Mouse (Mus musculus) T-helper 17 cell (primary cell): ENCODE data around the gene Gm13757.
"Not testable (repeated sequence)": the region's sequence is repeated elsewhere in the genome, so short reads cannot be mapped to it uniquely, and the experiment has no call there.

Experiments
- in situ Hi-C, 2 experiments: fragments of 300-600 bp; cut with MboI, MseI; formaldehyde crosslinking; loops; 1 replicate in 1 of 2; 2 replicates in 1 of 2; pipeline ENCODE4 v1.15.1; 2025; ENCODE audit warnings: high pct_unique_total_duplicates in 2 of 2

Gene Gm13757

DNA sequence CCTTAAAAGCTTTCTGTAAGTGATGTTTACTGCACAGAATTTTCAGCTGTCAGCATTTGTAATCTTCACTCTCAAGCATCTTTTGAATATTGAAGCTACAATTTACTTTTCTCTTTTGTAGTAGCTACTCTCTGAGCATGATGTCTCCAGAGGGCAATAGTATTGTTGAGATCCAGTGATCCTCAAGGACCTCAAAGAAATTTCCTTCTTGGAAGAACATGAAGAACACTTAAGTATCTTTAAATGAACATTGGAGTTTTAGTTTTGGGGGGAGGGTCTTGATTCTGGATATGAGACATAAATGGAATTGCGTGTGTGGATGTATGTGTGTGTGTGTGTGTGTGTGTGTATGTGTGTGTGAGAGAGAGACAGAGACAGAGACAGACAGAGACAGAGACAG lies at the start of gene Gm13757:
Gm13757 (minus strand) TSS at position 101 of the 400 bp plus-strand sequence.
- in situ Hi-C loops, result no loop called here

DNA sequence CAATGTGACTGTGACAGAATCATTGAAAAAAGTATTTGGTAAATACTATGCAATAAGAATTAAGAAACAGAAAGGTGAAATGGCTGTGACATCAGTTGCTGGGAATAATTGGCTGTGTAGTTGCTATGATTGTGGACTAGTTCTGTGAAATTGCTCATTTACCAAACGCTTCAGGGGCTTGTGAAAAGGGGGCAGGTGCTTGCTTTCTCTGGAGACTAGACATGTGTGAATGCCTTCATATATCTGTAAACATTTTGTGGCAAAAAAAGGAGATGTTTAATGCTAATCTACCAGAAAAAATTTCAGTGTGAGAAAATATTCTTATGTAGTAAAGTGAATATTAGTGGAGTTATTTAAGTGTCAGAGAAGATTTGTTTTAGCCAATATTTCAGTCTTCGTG lies 44.1 kb upstream of the Gm13757 start, which contains the start of gene Olfr1185-ps1:
Olfr1185-ps1 (plus strand) TSS at position 301 of the 400 bp plus-strand sequence.
- in situ Hi-C loops, result no loop called here

GRCm38 (mm10) chr2:88483298-88483697 lies 34.4 kb upstream of the Gm13757 start, which contains the start of gene Olfr1184:
Gene Olfr1184, plus strand, starts transcription at chr2:88483598.
- in situ Hi-C loops, result no loop called here

- in situ Hi-C loops, result not testable (repeated sequence)
Observed at GRCm38 (mm10) chr2:88454567-88454966, 5.6 kb upstream of the Gm13757 start, which contains the start of gene Olfr1183. Gene Olfr1183, plus strand, starts transcription at chr2:88454867.

GRCm38 (mm10) chr2:88426071-88426470 lies 22.9 kb downstream of the Gm13757 start, which contains the start of gene Olfr1181:
Gene Olfr1181, minus strand, starts transcription at chr2:88426171.
- in situ Hi-C loops, result no loop called here

DNA sequence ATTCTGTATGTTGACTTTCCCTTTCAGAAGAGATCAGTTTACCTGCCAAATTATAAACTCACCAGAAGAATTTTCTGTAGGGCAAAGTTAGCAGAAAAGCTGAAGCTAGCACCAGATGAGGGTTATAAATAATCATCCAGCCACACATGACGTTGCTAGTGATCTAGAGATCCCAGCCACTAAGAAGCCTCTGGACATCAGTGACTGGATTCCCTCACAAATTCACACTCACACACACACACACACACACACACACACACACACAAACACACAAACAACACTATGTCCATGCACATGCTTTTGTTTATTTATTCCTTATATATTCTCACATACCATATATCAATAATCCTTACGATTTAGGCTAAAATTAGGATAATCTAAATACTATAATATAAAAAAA lies 29.9 kb downstream of the Gm13757 start, which contains the start of gene Olfr1180:
Olfr1180 (minus strand) TSS at position 101 of the 400 bp plus-strand sequence.
- in situ Hi-C loops, result no loop called here

GRCm38 (mm10) chr2:88406353-88406752 lies 42.6 kb downstream of the Gm13757 start, which contains the start of gene Olfr1179:
Gene Olfr1179, minus strand, starts transcription at chr2:88406453.
- in situ Hi-C loops, result no loop called here
